Mouse (Mus musculus) ES-Bruce4 (cell line): ENCODE measurements around the gene Mapk1.

Experiments used
- CTCF ChIP-seq: IDR thresholded peaks from one replicate; pipeline ENCODE4 v1.8.1; 2011; ENCODE audit warnings: low read depth, low read length
- EP300 ChIP-seq: IDR thresholded peaks from 2 replicates; pipeline ENCODE4 v1.6.1; 2011; ENCODE audit warnings: low read depth, low read length; ENCODE audit not compliant: insufficient read depth
- POLR2A ChIP-seq: IDR thresholded peaks from one replicate; pipeline ENCODE4 v1.8.1; 2011; ENCODE audit warnings: low read length; ENCODE audit not compliant: insufficient read depth

- TF ChIP-seq POLR2A (no peak), CTCF (no peak), EP300 (no peak)
These were observed 42.1 kb upstream of the Mapk1 start for GRCm38 (mm10) chr16:16941078-16941477.
